Mouse (Mus musculus) 416B (cell line): ENCODE results near the gene Astn2.
"Not testable (repeated sequence)": the region's sequence is repeated elsewhere in the genome, so short reads cannot be mapped to it uniquely, and the experiment has no call there.

Experiments
- DNase-seq: peaks from one replicate; pipeline ENCODE4 v3.0.0; 2011; ENCODE audit warnings: low read depth

Gene Astn2

GRCm38 (mm10) chr4:65752941-65753340 lies 651.5 kb downstream of the Astn2 start:
- no peak for DNase-seq

DNA sequence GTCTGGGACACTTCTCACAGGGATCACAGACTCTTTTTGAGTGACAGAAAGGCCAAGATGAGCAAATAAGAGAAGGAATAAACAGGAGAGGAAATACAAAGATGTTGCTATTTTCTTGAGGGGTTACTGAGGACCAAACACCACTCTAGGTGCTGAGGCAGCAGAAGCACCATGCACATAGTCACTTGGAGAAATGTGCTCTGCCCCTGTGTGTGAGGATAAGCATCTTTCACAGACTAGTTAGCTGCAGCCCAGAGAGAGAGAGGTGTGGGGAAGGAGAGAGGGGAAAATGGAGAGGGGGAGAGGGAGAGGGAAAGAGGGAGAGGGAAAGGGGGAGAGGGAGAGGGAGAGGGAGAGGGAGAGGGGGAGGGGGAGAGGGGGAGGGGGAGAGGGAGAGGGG lies 659.6 kb downstream of the Astn2 start:
- no peak for DNase-seq

GRCm38 (mm10) chr4:65744088-65744610 lies 660.3 kb downstream of the Astn2 start:
- DNase-seq, result no peak

DNA sequence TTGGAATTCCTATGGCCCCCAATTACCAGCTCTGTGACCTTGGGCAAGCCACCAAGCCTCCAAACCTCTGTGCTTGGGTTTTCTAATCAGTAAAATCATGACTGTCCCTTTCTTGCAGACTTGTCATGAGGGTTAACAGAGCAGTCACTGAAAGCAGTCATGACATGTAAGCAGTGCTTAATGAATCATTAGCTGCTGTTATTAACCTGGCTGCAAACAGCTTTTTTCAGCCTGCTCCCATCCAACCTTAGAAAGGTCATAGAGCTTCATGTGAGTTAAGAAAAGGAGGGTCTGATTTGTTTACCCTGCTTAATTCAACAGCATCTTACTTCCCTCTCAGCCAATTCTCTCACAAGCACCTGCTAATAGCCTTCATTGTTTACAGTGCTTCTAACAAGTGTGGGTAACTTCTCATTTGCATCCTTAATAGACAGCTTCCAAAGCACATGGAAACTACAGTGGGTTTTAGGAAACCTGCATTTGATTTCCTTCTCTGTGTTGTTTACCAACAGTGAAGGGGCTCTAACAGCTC lies 661.2 kb downstream of the Astn2 start:
- DNase-seq, result no peak

DNA sequence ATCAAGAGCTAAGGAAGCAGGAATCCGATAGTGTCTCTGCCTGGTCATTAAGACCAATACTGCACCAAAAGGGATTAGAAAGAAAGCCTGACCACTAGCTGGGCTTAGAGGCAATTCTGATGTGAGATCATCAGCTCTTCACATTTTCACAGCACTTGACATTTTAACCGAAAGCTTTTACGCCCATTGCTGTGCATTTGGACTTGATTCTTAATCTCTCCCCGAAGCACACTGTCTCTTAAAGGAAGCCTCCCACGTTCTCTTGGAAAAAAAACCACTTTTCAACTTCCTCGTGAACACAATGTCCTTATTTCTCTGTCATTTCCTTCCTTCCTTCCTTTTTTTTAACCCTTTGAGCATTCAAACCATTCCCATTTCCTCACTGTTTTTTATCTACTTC lies 680.0 kb downstream of the Astn2 start:
- no peak for DNase-seq

- DNase-seq, result no peak
These were observed 684.8 kb downstream of the Astn2 start for GRCm38 (mm10) chr4:65719610-65720009.

- DNase-seq, result no peak
These were observed 686.5 kb downstream of the Astn2 start for GRCm38 (mm10) chr4:65717899-65718298.

DNA sequence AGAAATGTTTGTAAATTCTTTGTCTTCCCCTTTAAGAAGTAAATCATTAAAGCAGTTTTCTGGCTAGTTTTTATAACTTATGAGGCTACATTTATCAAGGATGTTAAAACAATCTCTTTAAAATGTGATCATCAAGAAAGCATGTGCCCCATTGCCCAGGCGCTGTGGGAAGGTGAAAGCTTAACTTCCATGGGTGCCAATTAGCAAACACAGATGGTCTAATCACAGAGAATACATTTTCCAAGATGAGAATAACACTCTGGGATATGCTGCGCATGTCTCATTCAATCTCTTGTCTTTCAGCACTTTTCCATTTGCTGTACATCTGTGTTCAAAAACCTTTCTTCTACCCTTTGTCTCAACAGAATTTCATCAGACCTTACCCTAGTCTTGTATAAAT lies 688.3 kb downstream of the Astn2 start:
- DNase-seq, result no peak

DNA sequence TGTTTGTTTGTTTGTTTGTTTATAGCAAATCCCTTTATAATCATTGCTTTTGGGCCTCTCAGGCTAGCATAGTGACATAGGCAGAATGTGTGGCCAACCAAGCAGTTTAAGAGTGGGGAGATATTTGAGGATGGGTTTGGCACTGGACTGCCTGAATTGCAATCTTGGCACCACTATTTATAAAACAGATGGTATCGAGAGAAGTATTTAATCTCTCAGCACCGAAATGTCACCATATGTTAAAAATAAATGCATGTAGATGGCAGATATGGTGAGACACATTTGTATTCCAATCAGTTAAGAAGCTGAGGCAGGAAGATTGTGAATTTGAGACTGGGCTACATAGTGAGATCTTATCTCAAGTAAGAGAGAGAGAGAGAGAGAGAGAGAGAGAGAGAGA lies 692.7 kb downstream of the Astn2 start:
- DNase-seq, result no peak

DNA sequence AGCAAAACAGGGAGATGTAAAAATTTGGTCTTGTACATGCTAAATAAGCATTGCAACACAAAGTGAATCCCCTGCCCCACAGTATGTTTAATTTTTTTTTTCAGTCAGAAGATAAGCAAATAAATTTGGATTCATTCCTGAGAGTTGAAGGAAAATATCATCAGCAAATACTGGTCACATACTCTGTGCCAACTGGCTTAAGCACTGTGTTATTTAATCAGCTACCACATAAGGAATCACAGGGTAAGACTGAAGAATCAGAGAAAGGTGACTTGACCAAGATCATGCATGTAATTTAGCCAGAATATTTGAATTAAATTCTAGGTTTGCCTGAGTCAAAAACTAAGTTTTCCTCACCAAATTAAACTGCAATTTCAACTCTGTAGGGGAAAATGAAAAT lies 693.8 kb downstream of the Astn2 start:
- no peak for DNase-seq

DNA sequence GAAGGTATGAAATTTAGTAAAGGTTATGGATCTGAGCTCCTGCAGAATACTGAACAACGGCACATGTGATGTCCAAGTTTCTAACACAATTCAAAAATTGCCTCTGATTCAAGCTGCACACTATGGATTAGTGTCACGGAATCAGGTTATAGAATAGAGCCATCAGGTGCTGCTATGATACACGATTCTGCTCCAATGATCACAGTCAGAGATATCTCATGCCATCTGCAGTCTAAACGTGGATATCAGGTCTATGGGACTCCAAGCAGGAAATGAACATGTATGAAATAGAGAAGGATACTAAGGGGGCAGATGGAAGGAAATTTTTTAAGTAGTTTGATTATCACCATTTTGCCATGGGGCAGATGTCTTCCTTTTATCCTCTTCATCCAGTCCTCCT lies 702.6 kb downstream of the Astn2 start:
- no peak for DNase-seq

- no peak for DNase-seq
These were observed 704.6 kb downstream of the Astn2 start for GRCm38 (mm10) chr4:65699743-65700361.

DNA sequence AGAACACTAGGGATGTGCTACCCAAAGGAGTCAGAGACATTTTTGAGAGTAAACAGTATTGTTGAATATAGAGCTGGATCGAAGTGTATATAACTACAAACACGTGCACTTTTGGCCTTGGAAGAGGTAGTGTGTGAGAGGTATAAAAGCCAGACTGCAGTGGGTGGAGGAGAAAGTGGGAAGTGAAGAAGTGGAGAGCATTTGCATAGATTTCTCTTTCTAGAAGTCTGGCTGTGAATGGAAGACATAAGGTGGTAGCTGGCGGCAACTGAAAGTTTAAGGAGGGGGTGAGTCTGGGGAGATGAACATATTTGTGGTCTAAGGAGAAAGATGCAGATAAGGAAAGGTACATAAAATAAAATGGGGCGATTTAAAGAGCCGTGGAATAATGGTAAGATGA lies 709.2 kb downstream of the Astn2 start:
- no peak for DNase-seq

DNA sequence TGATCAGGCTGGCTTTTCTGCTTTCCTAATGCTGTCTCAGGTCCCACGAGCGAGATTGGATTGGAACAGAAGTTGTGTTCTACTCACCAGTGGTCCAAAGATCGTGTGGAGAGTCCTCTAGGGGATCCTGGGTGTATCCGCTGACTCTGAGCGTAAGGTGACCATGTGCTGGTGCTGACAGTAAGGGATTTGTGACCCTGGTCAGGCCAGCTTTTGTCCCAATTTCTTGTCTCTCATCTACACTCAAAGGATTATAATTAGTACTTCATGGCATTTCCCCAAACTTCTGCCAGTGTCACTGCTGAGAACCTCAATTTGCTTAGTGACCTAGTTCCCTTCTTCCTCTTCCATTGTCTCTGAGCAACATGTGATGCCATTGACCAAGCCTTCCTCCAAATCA lies 710.4 kb downstream of the Astn2 start:
- no peak for DNase-seq

DNA sequence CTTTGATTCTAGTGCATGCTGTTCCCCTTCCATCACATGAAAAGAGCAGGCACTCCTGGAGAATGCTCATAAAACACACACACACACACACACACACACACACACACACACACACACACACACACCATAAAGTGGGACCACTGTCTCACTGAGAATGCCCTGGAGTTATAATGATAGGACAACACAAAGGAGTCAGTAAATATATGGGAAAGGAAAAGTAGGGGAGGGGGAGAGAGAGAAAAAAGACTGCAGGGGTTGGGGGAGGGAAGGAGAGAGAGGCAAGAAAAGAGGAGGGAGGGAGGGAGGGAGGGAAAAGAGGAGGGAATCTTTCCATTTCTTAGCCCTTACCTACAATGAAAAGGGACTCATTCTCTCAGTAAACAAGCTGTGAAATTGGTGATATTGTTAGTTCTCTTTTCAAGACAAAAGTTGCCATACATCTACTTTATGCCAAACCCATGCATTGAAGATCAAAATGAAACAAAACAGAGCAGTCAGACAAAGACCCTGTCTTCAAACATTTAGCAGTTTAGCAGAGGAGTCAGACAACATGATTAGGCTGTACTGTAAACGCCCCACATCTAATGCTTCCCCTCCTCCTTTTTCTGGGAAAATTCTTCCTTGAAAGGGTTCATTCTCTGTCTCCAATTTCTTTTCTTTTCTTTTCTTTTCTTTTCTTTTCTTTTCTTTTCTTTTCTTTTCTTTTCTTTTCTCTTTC lies 717.2 kb downstream of the Astn2 start:
- no peak for DNase-seq

DNA sequence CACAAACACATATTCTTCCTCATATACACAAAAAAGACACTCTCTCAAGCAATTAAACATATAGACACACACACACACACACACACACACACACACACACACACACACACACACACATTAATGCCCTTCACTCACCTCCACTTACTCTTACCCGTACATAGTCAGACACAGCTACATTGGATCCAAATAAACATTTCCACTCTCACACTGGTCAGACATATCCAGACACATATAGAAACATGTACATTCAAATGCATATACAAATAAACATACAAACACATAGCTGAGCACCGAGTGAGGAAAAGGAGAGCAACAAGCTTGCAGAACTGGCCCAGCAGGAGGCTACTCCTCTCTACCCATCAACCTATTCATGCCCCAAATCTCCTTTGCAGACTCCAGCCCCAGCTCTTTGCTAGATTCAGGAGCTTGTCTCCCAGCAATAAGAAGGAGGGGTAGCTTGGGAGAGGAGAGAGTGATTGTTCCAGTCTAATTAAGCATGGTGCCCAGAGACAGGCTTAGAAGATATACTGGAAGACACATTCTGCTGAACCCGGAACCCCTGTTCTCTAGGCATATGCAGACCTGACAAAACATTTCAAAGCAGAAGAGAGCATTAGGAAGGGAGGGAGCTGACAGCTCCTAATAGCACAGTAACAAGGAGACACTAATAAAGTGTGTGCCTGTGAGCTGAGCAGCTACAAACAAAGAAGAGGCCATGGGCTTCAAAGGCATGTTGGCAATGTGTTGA lies 718.0 kb downstream of the Astn2 start:
- no peak for DNase-seq

DNA sequence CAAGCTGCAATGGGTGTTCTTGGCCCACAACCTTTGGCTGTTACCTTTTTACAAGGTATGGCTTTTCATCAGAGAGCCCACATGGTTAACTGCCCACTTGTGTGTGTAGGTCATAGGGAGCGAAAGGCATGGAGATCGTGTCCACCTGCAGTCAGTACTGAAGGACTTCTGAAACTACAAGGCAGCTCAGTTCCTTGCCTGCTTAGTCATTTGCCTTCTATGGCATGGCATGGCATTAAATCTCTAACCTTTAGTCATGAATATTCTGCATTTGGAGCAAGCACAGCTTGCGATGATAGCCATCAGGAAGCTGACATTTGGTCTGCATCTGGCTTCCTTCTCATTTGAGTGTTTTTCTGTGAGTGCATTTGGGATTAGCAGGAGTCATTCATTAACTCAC lies 720.0 kb downstream of the Astn2 start:
- DNase-seq, result no peak

DNA sequence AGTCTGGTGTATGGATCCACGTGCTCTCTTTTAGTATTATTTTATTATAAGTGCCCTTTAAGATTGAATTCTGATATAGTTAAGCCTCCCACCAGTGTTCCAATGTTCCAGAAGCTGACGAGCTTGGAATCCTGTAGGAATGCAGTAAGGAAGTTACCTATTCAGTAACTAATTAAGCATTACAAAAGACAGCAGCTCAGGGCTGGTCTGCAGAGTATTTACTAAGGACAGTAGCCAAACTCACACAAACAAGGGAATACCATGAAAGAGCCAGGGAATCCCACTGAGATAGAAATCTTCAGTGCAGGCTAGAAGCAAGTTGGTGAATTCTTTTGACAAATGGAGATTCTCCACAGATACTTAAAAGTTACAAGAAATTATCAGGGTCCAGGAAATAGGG lies 724.6 kb downstream of the Astn2 start:
- not testable (repeated sequence) for DNase-seq

GRCm38 (mm10) chr4:65678929-65679328 lies 725.5 kb downstream of the Astn2 start:
- no peak for DNase-seq

- DNase-seq, result no peak
These were observed 725.9 kb downstream of the Astn2 start for GRCm38 (mm10) chr4:65678495-65678894.

- DNase-seq, result no peak
These were observed 730.0 kb downstream of the Astn2 start for GRCm38 (mm10) chr4:65674267-65674978.

GRCm38 (mm10) chr4:65673418-65673933 lies 730.9 kb downstream of the Astn2 start:
- DNase-seq, result no peak
